Mouse (Mus musculus): Measurements from ENCODE around the gene Sema7a.

The Sema7a gene

GRCm38 (mm10) chr9:57978025-57978424 lies 38.1 kb downstream of the Sema7a start:
- DNase-seq = no peak

GRCm38 (mm10) chr9:57978858-57979257 lies 38.9 kb downstream of the Sema7a start:
- no peak for DNase-seq

- no peak for DNase-seq
Observed at GRCm38 (mm10) chr9:57980570-57980969, 40.7 kb downstream of the Sema7a start.

GRCm38 (mm10) chr9:57985304-57985703 lies 45.4 kb downstream of the Sema7a start:
- no peak for DNase-seq

DNA sequence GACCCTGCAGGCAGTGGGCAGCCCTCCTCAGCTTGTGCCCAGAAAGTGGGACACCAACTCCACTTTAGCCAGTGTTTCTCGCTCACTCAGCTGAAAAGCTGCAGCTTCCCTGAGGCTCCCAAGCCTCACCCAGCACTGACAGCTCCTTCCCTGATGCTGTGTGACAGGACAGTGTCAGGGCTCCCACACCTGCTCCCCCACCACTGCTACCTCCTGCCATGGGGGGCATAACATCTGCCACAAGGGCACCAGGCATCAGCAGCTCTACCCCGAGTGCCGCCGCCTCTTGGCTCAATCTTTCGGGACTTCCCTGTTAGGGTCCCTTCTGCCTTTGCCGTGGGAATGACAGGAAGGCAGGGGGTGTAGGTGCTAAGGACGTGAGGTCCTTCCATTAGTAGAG lies 46.4 kb downstream of the Sema7a start:
- DNase-seq = no peak

DNA sequence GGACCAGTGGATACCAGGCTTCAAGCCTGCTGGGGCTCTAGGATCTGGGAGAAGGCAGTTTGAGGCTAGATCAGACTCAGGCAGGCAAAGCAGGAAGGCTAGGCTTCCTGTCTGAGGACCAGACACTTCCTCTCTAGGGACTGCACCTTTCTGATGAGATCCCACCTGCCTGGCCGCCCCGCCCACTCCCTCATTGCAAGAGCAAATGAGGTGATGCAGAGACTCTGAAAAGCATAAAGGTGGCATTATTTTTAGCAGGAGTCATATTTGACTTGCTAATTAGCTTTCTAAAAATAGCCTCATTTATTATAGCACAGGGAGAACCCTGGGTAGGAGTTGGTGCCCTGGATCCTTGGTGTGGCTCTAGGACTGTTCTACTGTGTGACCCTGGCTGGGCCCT lies 48.2 kb downstream of the Sema7a start:
- DNase-seq = no peak

DNA sequence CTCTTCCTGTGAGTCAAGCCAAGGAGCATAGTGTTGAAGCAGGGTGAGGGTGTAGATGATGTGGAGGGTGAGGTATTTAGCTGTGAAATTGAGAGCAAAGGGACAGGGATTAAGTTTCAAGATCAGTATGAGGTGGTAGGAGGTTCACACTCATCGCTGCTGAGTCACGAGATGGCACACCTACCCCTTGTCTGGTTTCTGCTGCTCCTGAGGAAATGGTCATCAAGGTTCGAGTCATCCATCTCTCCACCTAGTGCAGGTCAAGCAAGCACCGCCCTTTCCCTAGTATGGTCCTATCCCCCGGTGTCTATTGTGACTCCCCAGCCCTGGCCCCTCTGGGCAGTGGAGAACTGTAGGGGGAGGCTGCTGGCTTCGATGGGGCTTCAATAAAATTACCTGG lies 49.4 kb downstream of the Sema7a start:
- no peak for DNase-seq

DNA sequence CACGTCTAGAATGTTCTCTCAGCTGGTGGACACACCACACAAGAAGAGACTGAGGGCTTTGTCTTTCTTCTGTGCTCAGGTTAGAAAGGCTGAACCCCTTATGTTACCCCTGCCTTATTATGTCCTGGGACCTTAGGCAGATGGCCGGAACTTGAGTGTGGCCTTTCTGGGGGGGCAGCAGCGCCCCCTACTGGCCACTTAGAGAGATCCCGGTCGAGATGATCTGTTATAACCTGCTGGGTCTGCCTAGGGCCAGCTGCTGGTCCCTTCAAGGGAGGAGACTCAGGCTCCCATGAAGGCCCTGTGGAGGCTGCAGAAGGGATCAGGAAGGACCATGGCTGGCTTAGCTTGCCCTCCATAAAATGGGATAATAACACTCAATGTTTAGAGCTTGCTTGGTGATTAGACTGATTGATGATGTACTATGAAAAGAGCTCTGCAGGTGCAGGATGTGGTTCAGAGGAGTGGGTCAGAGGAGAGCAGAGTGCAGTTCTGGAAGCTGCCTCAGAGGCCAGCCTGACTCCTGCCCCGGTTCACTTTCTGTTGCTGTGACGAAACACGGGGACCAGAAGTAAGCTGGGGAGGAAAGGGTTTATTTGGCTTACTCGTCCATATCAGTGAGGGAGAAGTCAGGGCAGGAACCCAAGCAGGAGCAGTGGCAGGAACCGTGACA lies 50.7 kb downstream of the Sema7a start:
- DNase-seq = peak; percentile 57 to 58

DNA sequence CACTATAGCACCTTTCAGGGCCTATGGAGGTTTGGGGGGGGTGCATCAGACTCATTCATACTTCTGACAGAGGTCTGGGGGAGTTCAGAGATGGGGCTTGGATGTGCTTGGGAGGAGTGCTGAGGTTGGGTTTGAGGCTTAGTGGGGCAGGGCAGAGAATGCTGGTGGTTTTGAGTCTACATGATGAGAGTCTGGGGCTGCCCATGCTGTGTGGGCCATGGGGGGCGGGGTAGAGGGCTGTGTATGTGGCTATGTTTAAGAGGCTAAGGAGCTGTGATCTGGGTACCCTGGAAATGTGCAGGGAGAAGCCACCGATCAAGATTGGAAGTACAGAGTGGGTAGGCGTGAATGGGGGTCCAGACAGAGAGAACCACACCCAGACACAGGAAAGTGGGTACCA lies 52.1 kb downstream of the Sema7a start:
- no peak for DNase-seq

- DNase-seq = no peak
Observed at GRCm38 (mm10) chr9:57992781-57993591, 53.1 kb downstream of the Sema7a start.

DNA sequence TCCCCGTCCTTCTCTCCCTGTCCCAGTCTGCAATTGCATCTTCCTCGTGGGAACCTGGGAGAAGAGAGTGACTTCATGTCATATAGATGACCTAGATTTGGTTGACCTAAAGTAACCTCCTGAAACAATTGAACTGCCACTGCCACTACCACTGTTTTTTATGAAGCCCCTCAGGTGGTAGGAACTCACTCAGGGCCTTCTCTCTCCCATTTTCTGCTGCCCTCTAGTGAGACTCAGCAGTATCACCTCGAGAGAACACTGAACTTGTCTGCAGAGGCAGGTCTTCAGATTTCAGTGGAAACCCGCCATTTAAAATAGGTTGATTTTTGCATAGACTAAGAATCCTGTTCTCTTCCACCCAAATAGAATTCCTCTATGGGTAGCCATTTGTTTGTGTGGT lies 55.4 kb downstream of the Sema7a start:
- DNase-seq = peak in 1 of 2 experiments; percentile 47

DNA sequence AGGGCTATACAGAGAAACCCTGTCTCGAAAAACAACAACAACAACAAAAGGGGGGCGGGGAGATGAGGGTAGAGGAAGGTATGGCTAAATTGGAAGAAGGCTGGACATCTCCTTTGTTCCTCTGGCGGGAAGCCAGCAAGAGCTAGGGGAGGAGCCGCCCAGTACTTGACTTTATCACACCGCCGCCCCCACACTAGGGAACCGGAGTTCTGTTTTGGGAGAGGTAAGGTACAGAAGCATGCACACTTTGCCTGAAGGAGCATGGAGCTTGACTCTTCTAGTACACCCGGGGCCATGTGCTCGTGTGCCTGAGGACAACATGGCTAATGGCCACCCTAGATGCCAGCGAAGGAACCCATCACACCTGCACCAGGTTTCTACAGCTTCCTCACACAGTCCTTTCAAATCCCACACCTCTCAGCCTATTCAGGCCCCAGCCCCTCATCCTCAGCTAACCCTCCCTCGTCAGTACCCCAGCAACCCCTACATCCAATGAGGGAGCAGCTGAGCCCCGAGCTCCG lies 57.7 kb downstream of the Sema7a start:
- DNase-seq = no peak

GRCm38 (mm10) chr9:57998032-57998659 lies 58.2 kb downstream of the Sema7a start:
- peak in 1 of 2 experiments; percentile 67 for DNase-seq

- DNase-seq = no peak
Observed at GRCm38 (mm10) chr9:57998685-57999084, 58.8 kb downstream of the Sema7a start.

DNA sequence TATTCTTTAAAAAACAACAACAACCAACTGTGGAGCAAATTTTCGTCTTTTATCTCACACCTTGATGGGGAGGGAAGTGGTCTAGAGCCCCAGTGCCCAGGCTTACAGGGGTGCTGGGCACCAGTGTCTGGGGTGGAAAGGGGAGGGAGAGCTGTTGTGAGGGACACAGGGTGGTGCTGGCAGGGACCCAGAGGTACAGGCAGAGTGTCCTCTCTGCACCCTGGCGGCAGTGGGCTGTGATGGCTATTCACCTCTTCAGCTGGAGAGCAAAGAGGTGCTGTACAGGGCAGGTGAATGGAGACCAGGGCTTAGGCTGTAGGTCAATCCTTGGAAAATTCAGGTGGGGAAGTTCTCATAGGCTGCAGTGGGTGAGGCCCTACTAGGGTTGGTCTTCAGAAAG lies 59.8 kb downstream of the Sema7a start:
- no peak for DNase-seq

- DNase-seq = no peak
Observed at GRCm38 (mm10) chr9:58003272-58003671, 63.4 kb downstream of the Sema7a start.

DNA sequence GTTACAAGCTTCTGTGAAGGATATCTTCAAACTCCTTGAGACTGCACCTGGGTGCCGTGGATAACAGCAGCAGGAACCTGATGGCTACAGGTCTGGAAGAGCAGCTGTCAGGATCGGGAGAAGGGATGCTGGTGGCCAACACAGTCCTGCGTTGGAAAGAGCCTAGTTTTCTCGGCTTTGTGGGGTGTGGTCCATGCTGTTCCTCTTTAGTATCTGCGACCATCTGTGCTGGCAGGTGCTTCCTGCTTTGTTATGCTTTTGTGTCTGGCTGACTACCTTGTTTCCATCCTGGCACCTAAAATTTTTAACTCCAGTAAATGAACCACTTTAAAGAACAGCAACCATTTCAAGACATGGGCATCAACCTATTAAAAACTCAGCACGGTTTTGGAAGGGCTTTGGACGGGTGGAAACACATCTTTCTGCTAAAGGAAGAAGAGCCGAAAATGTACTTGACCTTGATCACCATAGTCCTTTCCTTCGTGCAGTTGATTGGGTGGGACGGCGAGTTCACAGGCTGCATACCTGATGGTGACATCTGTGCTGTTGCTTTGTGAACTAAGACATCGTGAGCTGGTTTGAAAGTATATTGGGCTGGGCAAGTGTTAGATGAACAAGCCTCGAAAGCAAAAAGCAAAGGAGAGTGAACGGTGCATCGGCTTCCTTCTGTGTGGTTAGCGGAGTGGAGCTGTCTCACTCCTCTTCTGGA lies 66.0 kb downstream of the Sema7a start, which contains the start of gene Cyp11a1:
Gene Cyp11a1 (plus strand): TSS at position 659 of the 709 bp plus-strand sequence.
- no peak for DNase-seq

GRCm38 (mm10) chr9:58008336-58009014 lies 68.6 kb downstream of the Sema7a start:
- no peak for DNase-seq

DNA sequence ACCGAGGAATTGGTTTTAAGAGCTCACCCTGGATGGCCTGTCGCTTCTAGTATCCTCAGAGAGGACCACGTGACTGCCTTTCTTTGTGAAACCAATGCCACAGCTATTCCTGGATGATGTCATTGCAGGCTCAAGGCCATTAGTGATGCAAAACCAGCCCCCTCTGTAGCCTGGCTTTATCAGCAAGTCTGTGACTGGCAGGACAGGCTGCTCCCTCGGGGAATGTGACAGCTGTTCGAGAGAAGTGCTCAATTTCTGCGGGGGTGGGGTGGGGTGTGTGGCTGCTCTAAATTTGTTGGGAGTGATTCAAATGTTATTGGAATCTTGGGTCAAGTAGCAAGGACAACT lies 69.1 kb downstream of the Sema7a start:
- peak; percentile 38 to 55 for DNase-seq

GRCm38 (mm10) chr9:58009588-58009987 lies 69.7 kb downstream of the Sema7a start:
- DNase-seq = no peak

GRCm38 (mm10) chr9:58011027-58011426 lies 71.1 kb downstream of the Sema7a start:
- DNase-seq = no peak

DNA sequence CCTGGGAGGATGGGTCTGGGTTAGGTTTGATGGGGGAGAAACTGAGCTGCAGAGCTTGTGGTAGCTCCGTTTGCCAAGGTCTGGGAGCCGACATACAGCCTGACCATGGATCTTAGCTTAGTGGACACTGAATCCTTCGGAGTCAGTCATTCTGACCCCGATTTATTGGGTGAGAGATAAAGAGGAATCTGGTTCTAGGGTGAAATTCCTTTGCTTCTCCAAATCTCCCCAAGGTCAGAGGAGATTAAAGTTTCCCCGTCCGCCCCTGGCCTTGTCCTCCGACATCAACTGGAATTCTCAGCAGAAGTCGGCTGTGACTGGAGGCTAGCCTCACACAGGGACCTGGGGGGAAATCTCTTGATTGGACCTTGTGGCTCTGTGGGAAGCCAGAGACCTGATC lies 71.6 kb downstream of the Sema7a start:
- DNase-seq = no peak
